Mouse (Mus musculus): ENCODE data around the gene Taf9.
A peak's percentile ranks its signal among the peaks of the same experiment; 100 is the strongest.

Taf9 gene

DNA sequence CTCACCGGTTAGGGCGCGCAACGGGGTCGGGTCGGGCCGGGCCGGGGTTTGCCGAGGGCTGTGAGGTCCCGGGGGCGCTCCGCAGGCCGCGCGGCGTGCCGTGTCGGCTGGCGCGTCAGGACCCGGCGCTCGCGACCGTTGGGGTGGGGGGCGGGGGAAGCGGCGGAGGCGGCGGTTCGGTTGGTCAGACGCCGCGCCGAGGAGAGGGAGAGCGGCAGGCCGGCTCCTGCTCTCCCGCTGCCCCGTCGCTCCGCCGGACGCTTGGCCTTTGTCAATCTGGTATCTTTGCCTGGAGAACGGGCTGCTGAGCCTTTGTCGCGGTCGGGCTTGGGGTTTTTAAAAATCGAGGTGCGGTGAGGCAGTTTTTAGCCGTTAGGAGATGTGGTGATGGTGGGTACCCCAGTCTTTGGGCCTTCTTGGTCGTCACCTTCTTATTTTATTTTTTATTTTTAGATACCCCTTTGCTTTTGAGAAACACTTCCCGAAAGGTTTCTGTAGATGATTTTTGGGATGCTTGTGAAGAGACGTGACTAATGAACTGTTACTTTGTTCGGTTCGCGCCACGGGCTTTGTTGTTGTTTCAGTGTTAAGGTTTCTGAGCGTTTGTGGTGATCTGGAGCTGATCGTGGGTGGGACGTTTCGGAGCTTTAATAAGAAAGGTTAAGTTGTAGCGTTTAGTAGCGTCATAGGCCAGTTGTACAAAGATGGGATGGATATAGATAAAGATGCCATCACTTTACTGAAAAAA is at the start of gene Taf9:
Gene Taf9 (plus strand): TSS at position 141 of the 748 bp plus-strand sequence.
- DNase-seq, result no peak

DNA sequence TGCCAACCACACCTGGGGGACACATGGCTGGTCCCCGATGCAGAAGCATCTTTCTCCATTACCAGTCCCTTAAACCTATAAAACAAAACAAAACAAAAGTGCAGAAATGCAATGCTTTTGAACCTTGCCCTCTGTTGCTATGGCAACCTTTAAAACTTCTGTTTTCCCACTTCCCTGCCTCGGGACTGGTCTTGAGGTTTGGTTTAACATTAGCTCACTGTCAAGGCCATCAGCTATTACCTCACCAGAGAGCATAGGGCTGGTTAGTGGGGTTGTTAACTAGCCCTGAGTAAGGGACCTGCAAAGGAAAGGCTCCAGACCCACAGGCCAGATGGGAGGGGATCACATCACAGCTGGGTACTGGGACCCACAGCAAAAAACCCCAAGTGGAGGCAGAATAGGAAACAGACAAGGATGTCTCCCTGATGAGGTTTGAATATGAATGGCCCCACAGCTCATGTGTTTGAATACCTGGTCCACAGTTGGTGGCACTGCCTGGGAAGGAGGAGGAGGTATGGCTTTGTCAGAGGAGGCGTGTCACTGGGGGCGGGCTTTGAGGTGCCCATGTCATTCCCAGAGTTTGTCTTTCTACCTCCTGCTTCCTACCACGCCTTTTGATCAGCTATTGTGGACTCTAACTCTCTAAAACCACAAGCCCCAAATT is 49.0 kb upstream of the Taf9 start:
- DNase-seq, result no peak

DNA sequence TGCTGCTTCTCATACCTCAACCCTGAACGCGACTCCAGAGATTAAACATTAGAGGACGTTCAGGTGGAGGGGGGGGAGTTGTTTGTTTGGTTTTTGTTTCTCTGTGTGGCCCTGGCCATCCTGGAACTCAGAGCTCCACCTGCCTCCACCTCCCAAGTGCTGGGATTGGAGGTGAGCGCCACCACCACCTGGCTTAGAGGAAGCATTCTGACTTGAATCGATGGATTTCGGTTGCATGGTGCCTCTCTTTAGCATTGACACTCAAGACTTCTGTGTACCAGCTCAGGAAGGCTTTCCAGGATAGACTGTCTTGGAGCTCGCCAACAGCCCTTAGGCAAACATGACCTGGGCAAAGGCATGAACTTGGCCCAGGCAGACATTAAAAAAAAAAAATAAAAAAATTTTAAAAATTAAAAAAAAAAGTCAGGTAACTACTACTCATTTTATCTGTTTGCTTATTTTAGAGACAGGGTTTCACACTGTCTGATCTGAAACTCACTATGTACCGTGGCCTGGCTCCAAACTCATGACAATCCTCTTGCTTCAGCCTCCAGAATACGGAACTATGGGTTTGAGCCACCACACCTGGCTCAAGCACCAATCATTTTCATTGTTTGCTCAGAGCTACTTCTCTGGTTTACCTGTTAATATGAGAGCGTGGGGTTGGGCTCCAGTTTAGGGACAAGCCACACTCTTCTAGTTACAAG is 48.2 kb upstream of the Taf9 start:
- no peak for DNase-seq

DNA sequence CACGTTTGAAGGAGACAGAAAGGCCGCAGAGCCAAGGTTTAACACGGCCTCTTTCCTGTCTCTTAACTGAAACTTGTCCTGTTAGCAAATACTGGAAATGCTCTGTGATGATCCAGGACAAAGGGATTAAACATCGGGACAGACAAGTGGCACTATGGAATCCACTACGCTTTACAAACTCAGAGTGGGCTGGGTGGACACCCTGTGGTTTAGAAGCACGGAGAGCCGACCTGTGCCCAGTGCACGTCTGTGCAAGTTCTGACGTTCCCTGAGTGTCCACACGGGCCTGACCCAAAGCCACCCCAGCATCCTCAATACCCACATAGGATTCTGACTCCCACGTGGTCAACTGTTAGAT is 47.7 kb upstream of the Taf9 start:
- DNase-seq, result no peak

DNA sequence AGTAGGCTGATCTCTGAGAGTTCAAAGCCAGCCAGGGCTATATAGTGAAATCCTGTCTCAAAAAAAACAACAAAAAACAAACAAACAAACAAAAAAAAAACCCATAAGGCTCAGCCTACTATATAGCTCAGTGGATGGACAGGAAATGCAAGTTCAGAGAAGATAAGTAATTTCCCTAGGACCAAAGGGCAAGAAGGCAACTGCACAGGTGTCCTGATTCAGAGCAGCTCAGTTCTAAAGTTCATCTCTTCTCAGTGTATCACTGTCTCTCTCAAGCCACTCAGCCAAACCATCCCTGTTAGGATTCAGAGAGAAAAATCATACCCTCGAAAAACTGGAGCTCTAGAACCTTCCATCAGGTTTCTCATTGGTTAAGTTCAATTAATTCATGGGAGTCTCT is 45.5 kb upstream of the Taf9 start:
- DNase-seq, result no peak

DNA sequence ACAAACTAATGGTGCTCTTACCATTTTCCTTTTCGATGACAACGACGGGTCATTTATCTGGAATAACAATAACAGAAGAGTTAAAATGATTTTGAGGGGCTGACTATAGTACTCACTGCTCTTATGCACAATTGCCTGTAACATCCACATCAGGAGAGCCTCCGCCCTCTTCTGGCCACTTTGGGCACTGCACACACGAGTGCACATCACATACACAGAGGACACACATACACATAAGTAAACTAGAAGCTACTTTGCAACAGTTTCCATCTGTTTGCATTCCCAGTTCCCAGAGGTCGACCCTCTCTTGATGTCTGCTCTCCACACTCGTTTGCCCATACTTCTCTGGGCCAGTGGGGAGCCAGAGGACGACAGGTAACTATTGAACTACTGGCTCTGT is 43.6 kb upstream of the Taf9 start:
- DNase-seq, result no peak

DNA sequence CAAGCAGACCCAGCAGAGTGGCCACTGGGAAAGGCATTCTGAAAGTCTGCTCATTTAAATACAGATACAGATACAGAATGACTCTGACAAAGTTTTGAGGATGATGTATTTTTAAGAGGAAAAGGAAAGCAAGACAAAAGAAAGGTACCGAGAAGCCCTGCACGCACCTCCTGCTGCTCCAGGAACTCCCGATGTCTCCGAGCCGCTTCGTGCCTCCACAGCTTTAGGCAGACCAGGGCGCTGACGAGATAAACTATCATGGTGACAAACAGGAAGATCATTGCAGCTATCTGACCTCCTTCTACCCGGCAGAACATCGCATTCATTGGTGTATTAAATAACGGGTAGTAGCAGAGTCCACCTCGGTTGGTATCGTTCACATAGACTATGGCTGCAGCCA is 40.1 kb upstream of the Taf9 start:
- DNase-seq, result no peak

DNA sequence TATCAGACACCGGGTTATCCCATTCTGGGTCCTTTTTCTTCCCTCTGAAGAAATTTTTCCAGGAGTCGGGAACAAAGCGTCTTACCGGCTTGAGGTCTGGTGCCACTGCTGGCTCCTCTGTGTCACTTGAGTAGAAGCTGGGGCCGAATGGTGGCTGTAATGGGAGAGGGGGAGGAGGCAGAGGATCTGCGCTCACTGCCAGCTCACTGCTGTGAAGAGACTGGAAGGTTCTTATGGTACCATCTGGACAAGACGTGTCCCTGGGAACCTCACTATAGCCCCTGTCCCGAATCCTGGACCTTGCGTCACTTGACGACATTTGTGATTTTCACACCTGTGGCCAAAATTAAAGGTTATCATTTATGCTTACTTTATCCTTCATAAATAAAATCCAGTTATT is 39.1 kb upstream of the Taf9 start:
- no peak for DNase-seq

DNA sequence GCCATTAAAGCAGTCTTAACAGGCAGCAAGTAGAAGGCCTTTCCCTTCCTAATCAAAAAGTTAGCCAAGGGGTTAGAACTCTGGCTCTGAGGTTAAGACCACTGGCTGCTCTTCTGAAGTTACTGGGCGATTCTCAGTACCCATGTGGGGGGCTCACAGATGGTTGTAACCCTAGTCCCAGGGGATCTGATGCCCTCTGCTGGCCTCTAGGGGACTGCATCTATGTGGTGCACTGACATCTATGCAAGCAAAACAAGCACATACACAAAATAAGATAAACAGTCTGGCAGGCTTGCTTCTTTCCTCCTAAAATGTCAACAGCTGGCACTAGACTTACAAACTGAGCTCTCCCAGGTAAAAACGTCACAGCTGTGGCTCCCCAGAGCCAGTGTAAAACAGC is 38.5 kb upstream of the Taf9 start:
- no peak for DNase-seq

DNA sequence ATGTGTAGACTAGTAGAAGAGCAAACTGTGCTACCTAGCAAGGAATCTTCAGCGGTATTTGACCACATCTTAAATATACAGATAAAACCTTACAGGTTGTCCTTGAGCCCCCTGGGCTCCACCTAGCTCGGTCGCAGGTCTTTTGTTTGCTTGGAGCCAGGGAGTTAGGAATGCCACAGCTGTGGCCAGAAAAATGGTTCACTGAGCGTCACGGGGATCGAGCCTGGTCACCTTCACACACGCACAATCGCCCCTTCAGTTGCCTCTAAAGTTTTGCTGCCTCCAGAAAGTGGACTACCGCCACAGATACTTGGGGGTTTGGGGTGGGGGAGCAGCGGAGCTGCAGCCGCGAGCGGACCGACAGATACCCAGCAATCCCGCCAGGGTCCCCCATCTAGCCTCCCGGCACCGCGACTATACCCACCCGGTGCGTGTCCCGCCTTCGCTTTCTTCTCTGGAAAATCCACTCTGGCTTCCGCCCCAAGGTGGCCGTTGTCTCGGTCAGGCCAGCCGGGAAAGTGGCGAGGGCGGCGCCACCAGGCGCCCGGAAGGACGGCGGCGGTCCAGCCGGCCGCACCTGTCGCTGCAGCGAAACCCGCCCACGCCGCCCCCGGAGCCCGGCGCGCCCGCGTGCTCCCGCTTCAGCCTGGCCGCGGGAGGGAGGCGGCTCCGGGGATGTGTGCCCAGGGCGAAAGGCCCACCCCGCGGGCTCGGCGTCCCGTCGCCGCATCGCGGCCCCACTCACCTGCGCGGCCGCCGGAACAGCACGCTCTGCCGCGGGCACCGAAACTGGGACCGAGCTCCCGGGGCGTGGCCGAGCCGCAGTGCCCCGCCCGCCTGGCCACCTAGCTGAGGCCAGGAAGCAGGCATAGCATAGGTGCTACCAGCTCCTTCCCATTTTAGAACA is 34.9 kb upstream of the Taf9 start, which contains the start of gene Marveld2:
Gene Marveld2 (minus strand): TSS at position 791 of the 907 bp plus-strand sequence.
- DNase-seq, result peak; percentile 68 to 79

DNA sequence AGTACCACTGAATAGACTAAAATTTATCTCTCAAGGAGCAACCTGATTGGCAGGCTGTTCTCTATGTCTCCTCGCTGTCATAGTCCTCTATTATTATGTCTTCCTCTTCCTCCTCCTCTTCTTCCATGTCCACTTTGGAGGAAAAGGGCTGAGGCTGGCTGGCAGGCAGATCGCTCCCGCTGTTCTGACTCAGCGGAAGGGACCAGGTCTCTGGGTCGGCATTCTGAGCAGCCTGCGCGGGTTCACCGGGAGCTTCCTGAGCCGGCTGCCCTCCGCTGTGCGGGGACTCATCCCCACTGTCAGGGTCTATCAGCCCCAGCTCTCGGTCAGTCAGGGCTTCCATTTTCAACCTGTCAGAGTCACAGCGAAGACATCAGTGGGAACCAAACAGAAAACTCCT is 33.8 kb upstream of the Taf9 start:
- no peak for DNase-seq

DNA sequence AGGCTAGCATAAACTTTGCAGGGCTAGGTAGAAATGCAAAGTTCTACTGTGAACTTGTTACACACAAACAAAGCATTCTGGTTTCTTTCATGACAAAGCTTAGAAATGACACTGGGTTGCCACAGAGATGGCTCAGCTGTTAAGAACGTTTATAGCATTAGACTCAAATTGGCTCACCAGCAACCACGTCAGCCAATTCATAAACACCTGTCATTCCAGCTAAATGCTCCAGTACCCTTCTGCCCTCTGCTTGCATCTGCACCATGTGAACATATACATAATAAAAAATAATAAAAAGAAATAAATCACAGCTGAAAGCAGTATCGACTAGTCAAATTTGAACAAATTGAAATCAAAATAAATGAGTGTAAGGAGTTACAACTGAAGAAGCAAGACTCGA is 29.1 kb upstream of the Taf9 start:
- DNase-seq, result no peak

DNA sequence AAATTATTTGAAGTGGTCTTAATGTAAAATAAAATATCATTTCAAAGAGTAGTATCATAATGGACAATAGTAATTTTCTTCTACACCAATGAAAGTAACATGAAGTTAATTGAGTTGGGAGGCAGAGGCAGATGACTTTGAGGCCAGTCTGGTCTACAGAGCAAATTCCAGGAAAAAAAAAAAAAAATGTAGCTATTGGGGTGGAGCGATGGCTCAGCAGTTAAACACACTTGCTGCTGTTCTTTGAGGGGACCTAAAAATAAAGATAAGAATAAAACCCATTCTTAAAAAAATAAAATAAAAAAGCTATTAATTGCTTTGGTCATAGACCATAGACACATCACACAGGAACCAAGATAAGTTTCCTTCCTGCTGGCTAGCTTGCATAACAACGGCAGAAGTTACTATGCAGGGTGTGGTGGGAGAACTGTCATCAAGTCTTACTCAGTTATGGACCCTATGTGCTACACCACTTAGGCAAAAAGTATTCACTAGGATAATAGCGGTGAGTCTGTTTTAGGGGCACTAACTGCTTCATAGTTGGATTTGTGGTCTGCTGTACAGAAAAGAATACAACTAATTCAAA is 17.2 kb upstream of the Taf9 start:
- no peak for DNase-seq

DNA sequence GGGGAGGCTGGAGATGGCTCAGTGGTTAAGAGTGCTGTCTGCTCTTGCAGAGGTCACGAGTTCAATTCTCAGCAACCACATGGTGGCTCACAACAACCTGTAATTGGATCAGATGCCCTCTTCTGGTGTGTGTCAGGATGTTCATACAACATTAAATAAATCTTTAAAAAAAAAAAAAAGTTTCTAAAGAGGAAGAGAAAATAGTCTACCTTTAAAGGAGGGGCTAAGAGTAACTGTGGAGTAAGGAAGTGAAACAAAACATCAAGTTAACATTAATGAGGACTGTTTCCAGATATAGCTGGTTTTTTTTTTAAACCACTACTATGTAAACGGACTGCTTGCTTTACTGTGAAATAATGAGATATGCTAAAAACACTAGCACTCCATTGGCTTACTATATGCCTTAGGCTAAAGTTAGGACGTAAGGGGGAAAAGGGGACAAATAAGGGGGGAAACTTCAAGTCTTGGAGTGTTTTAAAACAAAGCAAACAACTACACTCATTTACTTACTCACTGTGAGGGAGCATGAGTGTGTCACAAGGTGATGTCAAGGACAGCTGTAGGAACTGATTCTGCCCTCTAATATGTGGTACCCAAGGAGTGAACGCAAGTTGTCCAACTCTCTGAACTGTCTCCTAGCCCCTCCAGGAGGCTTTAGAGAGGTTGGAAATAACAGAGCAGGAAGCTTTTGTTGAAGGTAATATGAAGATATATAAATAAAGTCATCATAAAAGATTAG is 8.7 kb upstream of the Taf9 start:
- no peak for DNase-seq

DNA sequence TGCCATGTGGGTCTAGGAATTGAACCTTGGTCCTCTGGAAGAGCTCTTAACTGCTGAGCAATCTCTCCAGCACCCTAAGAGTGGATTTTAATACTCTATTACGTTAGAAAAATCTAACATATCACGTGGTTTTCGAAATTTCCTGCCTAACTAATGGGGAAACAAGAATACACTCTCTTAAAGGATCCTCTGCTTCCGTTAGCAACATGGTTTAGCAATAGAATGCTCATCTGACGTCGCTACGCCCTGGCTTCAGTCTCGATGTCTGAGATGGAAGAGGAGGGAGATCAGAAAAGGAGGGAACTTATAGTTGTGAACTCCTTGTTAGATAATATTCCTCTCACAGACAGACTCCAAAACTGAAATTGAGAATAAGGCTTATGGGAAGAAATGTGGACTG is 3.2 kb upstream of the Taf9 start:
- DNase-seq, result no peak

DNA sequence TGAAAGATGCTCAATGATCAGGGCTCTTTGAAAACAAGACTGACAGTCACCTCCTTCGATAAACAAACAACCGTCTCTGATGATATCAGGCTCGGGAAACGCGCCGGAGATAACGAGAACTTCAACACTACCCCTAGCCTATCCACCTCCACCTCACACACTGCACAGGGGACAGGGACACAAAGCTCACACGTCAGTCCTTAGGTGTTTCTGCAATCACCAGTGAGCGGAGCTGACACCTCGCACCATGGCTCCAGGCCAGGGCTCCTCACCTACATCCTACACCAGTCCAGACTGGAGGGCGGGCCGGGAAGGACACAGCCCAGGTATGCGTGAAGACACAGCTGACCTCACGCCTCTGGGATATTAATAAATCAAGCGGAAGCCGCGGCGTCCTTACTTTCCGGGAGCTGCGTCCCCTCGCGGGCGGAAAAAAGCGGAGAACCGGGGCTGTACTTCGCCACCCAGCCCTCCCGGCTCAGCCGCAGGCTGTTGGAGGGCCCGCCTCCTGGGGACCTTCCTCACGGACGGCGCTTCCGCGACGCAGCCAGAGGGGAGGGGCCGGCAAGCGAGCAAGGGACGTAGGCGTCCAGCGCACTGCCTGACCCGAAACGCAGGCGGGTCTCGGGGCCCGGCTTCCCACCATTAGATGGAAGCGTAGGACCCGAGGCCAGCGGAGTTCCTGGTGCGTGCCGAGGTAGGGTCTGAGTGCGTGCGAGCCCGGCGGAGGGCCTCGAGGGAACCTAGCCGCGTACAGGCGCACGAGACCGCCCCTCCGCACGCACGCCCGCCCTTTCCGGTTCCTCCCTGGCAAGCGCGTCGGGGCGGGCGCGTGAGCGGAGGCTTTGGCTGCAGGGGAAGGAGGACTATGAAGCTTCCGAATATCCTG is 585 bp upstream of the Taf9 start, which contains the start of the genes Ak6 and Rad17:
Gene Ak6 (plus strand): TSS at position 430 of the 889 bp plus-strand sequence.
Gene Rad17 (minus strand): TSS at position 502 of the 889 bp plus-strand sequence.
- peak; percentile 92 to 94 for DNase-seq

DNA sequence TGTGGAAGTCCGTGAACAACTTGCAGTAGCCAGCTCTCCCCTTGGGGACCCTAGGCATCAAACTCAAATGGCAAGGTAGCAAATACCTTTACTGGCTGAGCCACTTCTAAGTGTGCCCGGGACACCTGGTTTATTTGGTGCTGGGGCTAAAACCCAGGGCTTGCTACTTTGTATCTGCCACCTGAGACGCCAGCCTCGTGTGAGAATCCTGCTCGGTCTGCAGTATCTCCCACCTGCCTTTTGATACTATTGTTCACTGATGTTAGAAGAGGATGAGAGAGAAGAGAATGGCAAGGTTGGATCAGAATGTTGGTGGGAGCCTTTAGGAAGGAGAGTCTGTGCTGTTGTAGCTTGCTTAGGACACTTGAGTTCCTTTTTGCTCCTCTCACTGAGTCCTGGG is 6.7 kb downstream of the Taf9 start:
- no peak for DNase-seq

DNA sequence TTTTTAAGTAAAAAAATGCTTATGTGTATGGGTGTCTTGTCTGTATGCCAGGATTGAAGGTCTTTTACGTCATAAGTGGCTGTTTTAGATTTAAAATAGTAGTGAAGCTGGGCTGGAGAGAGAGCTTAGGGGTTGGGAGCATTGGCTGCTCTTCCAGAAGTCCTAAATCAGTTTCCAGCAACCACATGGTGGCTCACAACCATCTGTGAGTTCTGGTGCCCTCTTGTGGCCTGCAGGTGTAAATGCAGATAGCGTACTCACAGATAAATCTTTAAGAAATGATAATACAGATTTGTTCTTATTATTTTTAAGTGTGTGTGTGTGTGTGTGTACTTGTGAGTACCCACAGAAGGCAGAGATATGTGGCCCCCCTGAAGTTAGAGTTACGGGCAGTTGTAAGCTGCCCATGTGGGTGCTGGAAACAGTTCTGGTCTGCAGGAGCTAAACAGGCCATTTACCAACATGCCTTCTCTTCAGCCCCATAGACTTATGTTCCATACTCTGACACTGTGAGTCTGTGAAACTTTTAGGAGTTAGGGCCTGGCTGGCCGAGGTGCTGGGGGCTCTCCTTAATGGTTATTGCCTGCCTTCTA is 8.6 kb downstream of the Taf9 start:
- DNase-seq, result peak; percentile 44

DNA sequence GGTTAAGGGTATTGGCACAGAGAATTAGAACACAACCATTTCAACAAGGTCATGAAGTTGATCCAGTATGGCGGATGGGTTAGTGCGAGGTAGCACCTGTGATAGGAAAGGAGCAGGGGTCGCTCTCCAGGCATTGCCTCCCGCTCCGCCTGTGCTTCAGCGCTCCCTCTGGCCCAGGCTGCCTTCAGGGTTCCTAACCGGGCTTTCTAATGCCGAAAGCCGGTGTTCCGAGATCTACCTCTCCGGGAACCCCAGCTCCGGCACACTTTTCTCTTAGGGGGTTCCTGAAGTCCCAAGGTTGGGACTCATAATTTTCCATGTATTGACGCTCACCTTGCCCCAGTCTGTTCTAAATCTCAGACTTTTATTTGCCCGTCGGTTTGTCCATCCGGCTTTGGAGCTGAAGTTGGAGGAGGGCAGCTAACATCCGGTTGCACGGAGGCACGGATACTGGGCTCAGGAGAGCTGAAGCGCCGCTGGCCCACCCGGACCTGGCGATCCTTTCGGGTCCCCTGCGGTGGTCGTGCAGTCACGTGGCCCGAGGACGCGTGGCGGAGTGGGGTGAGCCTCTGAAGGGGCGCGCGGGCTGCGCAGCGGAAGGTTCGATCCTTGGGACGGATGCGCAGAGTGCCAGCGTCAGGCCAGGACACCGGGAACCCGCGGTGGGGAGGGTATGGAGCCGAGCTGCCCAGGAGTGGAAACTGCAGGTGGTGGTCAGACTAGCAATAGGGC is 18.1 kb downstream of the Taf9 start, which contains the start of gene Ccdc125:
Gene Ccdc125 (plus strand): TSS at position 427 of the 732 bp plus-strand sequence.
- peak; percentile 24 to 32 for DNase-seq
